Mouse (Mus musculus) adrenal gland, postnatal 36 days (tissue): ENCODE results near the gene Ripk1. TPM values are rescaled to one million over a fixed set of nuclear protein-coding genes. Genes with fewer than 3 reads are reported as not detected.
"Not testable (repeated sequence)": the region's sequence is repeated elsewhere in the genome, so short reads cannot be mapped to it uniquely, and the experiment has no call there.

Experiments used
- DNase-seq, 2 experiments: peaks; one replicate each; pipeline ENCODE4 v3.0.0; 2021; ENCODE audit warnings: mixed read lengths in 1 of 2
- total RNA-seq, 2 experiments: library from RNA; stranded (reverse); gene quantifications; 2 replicates each; pipeline ENCODE4 v1.2.3; 2021

Gene Ripk1
- total RNA-seq, 2 experiments from 2014 or later, result 29.9 to 35.4 TPM

GRCm38 (mm10) chr13:34037172-34038055 lies 35.3 kb downstream of the Ripk1 start, which contains the start of gene Bphl:
TSS of gene Bphl (plus strand) at chr13:34037597.
- peak; percentile 96 to 97 for DNase-seq

GRCm38 (mm10) chr13:34038056-34038432 lies 35.9 kb downstream of the Ripk1 start:
- no peak for DNase-seq

- DNase-seq, result no peak
Observed at GRCm38 (mm10) chr13:34038901-34039341, 36.8 kb downstream of the Ripk1 start.

GRCm38 (mm10) chr13:34040091-34040490 lies 37.9 kb downstream of the Ripk1 start:
- no peak for DNase-seq

GRCm38 (mm10) chr13:34043716-34044393 lies 41.7 kb downstream of the Ripk1 start:
- no peak for DNase-seq

GRCm38 (mm10) chr13:34045511-34046249 lies 43.5 kb downstream of the Ripk1 start:
- no peak for DNase-seq

GRCm38 (mm10) chr13:34046421-34047012 lies 44.4 kb downstream of the Ripk1 start:
- peak; percentile 75 to 82 for DNase-seq

GRCm38 (mm10) chr13:34047526-34047925 lies 45.4 kb downstream of the Ripk1 start:
- DNase-seq, result no peak

GRCm38 (mm10) chr13:34050479-34050878 lies 48.3 kb downstream of the Ripk1 start:
- DNase-seq, result peak; percentile 44 to 51

GRCm38 (mm10) chr13:34051692-34052091 lies 49.5 kb downstream of the Ripk1 start:
- DNase-seq, result no peak

- DNase-seq, result peak; percentile 20 to 28
Observed at GRCm38 (mm10) chr13:34053673-34054282, 51.6 kb downstream of the Ripk1 start.

GRCm38 (mm10) chr13:34054391-34054790 lies 52.2 kb downstream of the Ripk1 start:
- peak; percentile 30 to 48 for DNase-seq

GRCm38 (mm10) chr13:34054983-34055382 lies 52.8 kb downstream of the Ripk1 start:
- no peak for DNase-seq

- peak in 1 of 2 experiments; percentile 25 for DNase-seq
Observed at GRCm38 (mm10) chr13:34057252-34057651, 55.1 kb downstream of the Ripk1 start.

GRCm38 (mm10) chr13:34060061-34060460 lies 57.9 kb downstream of the Ripk1 start:
- DNase-seq, result no peak

- DNase-seq, result no peak
Observed at GRCm38 (mm10) chr13:34062466-34062865, 60.3 kb downstream of the Ripk1 start.

GRCm38 (mm10) chr13:34066351-34066750 lies 64.2 kb downstream of the Ripk1 start:
- DNase-seq, result peak; percentile 53 to 59

GRCm38 (mm10) chr13:34070296-34070695 lies 68.1 kb downstream of the Ripk1 start:
- no peak for DNase-seq

GRCm38 (mm10) chr13:34071836-34072235 lies 69.7 kb downstream of the Ripk1 start:
- DNase-seq, result no peak

GRCm38 (mm10) chr13:34072847-34073246 lies 70.7 kb downstream of the Ripk1 start:
- DNase-seq, result no peak

- DNase-seq, result not testable (repeated sequence)
Observed at GRCm38 (mm10) chr13:34074441-34074840, 72.3 kb downstream of the Ripk1 start.
